Mouse (Mus musculus) MEL (cell line): Measurements from ENCODE around the gene Hsdl1. TPM values are rescaled to one million over a fixed set of nuclear protein-coding genes. Genes with fewer than 3 reads are reported as not detected.

ENCODE experiments used
- DNase-seq: peaks from one replicate; pipeline ENCODE4 v3.0.0; 2011; ENCODE audit warnings: low read depth, low spot score
- H3K27ac ChIP-seq: 2 replicates; pipeline ENCODE4 v1.5.1; 2012; ENCODE audit warnings: low read depth, mild to moderate bottlenecking, control low read depth, low read length, moderate library complexity; ENCODE audit not compliant: control insufficient read depth
- H3K27me3 ChIP-seq, 2 experiments: fragments of 150-350 bp in 1 of 2; sonication (generic) in 1 of 2; 2 replicates each; pipeline ENCODE4 v1.6.1; 2012; ENCODE audit warnings: low read length in 2 of 2, mild to moderate bottlenecking in 2 of 2, improper control_type of control experiment in 1 of 2, moderate library complexity in 1 of 2; ENCODE audit not compliant: insufficient read depth in 2 of 2, control insufficient read depth in 1 of 2
- H3K36me3 ChIP-seq, 2 experiments: 2 replicates each; pipeline ENCODE4 v1.6.1; 2012 to 2014; ENCODE audit warnings: low read length in 2 of 2, improper control_type of control experiment in 1 of 2, inconsistent platforms in 1 of 2, mild to moderate bottlenecking in 1 of 2; ENCODE audit not compliant: insufficient read depth in 2 of 2, control insufficient read depth in 1 of 2
- H3K4me1 ChIP-seq, 2 experiments: fragments of 150-350 bp in 1 of 2; sonication (generic) in 1 of 2; 2 replicates each; pipeline ENCODE4 v1.6.1; 2012; ENCODE audit warnings: low read length in 2 of 2, improper control_type of control experiment in 1 of 2, mild to moderate bottlenecking in 1 of 2; ENCODE audit not compliant: insufficient read depth in 2 of 2, control insufficient read depth in 1 of 2
- H3K4me3 ChIP-seq, 2 experiments: fragments of 150-350 bp in 1 of 2; sonication (generic) in 1 of 2; 2 replicates each; pipeline ENCODE4 v1.5.1; 2012; ENCODE audit warnings: low read depth in 2 of 2, low read length in 2 of 2, mild to moderate bottlenecking in 2 of 2, moderate library complexity in 2 of 2, control low read depth in 1 of 2, improper control_type of control experiment in 1 of 2; ENCODE audit not compliant: control insufficient read depth in 1 of 2, insufficient read depth in 1 of 2
- H3K79me2 ChIP-seq: 2 replicates; pipeline ENCODE4 v1.6.1; 2012; ENCODE audit warnings: mild to moderate bottlenecking, low read length, moderate library complexity; ENCODE audit not compliant: control insufficient read depth, poor library complexity, insufficient read depth
- H3K9ac ChIP-seq: 2 replicates; pipeline ENCODE4 v1.6.1; 2012; ENCODE audit warnings: low read depth, mild to moderate bottlenecking, control low read depth, low read length, moderate library complexity; ENCODE audit not compliant: control insufficient read depth, poor library complexity, severe bottlenecking
- H3K9me3 ChIP-seq: fragments of 150-350 bp; sonication (generic); replicated peaks from 2 replicates; pipeline ENCODE4 v1.6.1; 2012; ENCODE audit warnings: mild to moderate bottlenecking, low read length, improper control_type of control experiment, moderate library complexity; ENCODE audit not compliant: insufficient read depth
- CHD2 ChIP-seq: IDR thresholded peaks from 2 replicates; pipeline ENCODE4 v1.6.1; 2011; ENCODE audit warnings: low read length, improper control_type of control experiment
- EP300 ChIP-seq, 2 experiments: IDR thresholded peaks; 2 replicates each; pipeline ENCODE4 v1.6.1; 2011; ENCODE audit warnings: improper control_type of control experiment in 2 of 2, low read length in 2 of 2, low read depth in 1 of 2, mild to moderate bottlenecking in 1 of 2
- KAT2A ChIP-seq: conservative IDR thresholded peaks from 2 replicates; pipeline ENCODE4 v1.6.1; 2012; ENCODE audit warnings: low read depth, low read length, improper control_type of control experiment, inconsistent platforms
- MAFK ChIP-seq: IDR thresholded peaks from 2 replicates; pipeline ENCODE4 v1.6.1; 2011; ENCODE audit warnings: low read depth, mild to moderate bottlenecking, low read length, improper control_type of control experiment, borderline replicate concordance
- MAZ ChIP-seq: IDR thresholded peaks from 2 replicates; pipeline ENCODE4 v1.6.1; 2012; ENCODE audit warnings: low read depth, mild to moderate bottlenecking, inconsistent platforms, low read length, improper control_type of control experiment
- MEF2A ChIP-seq: IDR thresholded peaks from 2 replicates; pipeline ENCODE4 v1.6.1; 2014; ENCODE audit warnings: low read depth, mild to moderate bottlenecking, inconsistent platforms, low read length, improper control_type of control experiment; ENCODE audit not compliant: poor library complexity, insufficient replicate concordance, severe bottlenecking; ENCODE audit errors: extremely low read depth
- MXI1 ChIP-seq: IDR thresholded peaks from 2 replicates; pipeline ENCODE4 v1.6.1; 2011; ENCODE audit warnings: mild to moderate bottlenecking, low read depth, low read length, improper control_type of control experiment
- MYB ChIP-seq: IDR thresholded peaks from 2 replicates; pipeline ENCODE4 v1.6.1; 2011; ENCODE audit warnings: mild to moderate bottlenecking, low read depth, low read length, improper control_type of control experiment
- NELFE ChIP-seq: IDR thresholded peaks from 2 replicates; pipeline ENCODE4 v1.6.1; 2011; ENCODE audit warnings: low read depth, low read length, improper control_type of control experiment
- POLR2AphosphoS2 ChIP-seq: IDR thresholded peaks from 2 replicates; pipeline ENCODE4 v1.6.1; 2011; ENCODE audit warnings: low read length, improper control_type of control experiment
- POLR2AphosphoS5 ChIP-seq: IDR thresholded peaks from 2 replicates; pipeline ENCODE4 v1.6.1; 2012; ENCODE audit warnings: low read depth, borderline replicate concordance, mild to moderate bottlenecking, inconsistent platforms, low read length, moderate library complexity, mixed read lengths
- RAD21 ChIP-seq: IDR thresholded peaks from 2 replicates; pipeline ENCODE4 v1.6.1; 2011; ENCODE audit warnings: mild to moderate bottlenecking, low read depth, low read length, improper control_type of control experiment
- RCOR1 ChIP-seq: IDR thresholded peaks from 2 replicates; pipeline ENCODE4 v1.6.1; 2012; ENCODE audit warnings: low read depth, mild to moderate bottlenecking, inconsistent platforms, low read length, improper control_type of control experiment
- SIN3A ChIP-seq: IDR thresholded peaks from 2 replicates; pipeline ENCODE4 v1.6.1; 2012; ENCODE audit warnings: low read length, improper control_type of control experiment, inconsistent platforms
- UBTF ChIP-seq: IDR thresholded peaks from 2 replicates; pipeline ENCODE4 v1.6.1; 2012; ENCODE audit warnings: low read depth, mild to moderate bottlenecking, inconsistent platforms, low read length, improper control_type of control experiment, moderate library complexity, borderline replicate concordance; ENCODE audit not compliant: insufficient read depth
- USF2 ChIP-seq, 2 experiments: IDR thresholded peaks; 2 replicates each; pipeline ENCODE4 v1.6.1; 2011 to 2012; ENCODE audit warnings: improper control_type of control experiment in 2 of 2, low read length in 2 of 2, borderline replicate concordance in 1 of 2, inconsistent platforms in 1 of 2, low read depth in 1 of 2, mild to moderate bottlenecking in 1 of 2; ENCODE audit not compliant: insufficient read depth in 1 of 2
- ZKSCAN1 ChIP-seq: IDR thresholded peaks from 2 replicates; pipeline ENCODE4 v1.6.1; 2012; ENCODE audit warnings: low read depth, mild to moderate bottlenecking, inconsistent platforms, low read length, improper control_type of control experiment, moderate library complexity
- ZMIZ1 ChIP-seq: IDR thresholded peaks from 2 replicates; pipeline ENCODE4 v1.6.1; 2012; ENCODE audit warnings: low read depth, mild to moderate bottlenecking, inconsistent platforms, low read length, improper control_type of control experiment, moderate library complexity
- polyA plus RNA-seq, 2 experiments: library from polyadenylated mRNA; stranded (reverse) in 1 of 2; unstranded in 1 of 2; fragments of >175 nt in 1 of 2; fragments of >200 nt in 1 of 2; gene quantifications; 2 replicates each; pipeline versions ENCODE4 v1.2.1 to v1.2.4; 2012; ENCODE audit warnings: low replicate concordance in 2 of 2, low read depth in 1 of 2; ENCODE audit not compliant: insufficient read length in 2 of 2, insufficient read depth in 1 of 2, missing spikeins in 1 of 2
- total RNA-seq: library from RNA; depleted of rRNA; stranded (reverse); fragments of 300-350 nt; gene quantifications from 2 replicates; pipeline ENCODE4 v1.2.3, GENCODE M21; 2012

Gene Hsdl1
- total and polyA plus RNA-seq, 3 experiments = 29.4 to 46.3 (median 37.1) TPM

GRCm38 (mm10) chr8:119591456-119591855, 16.5 kb upstream of the Hsdl1 start:
- Histone ChIP-seq H3K9me3 (no peaks in the 10 kb centered on the region), H3K9ac (no peak overlapping the region), H3K27ac (no peak overlapping the region), H3K36me3 (no peaks in the 10 kb centered on the region), H3K4me3 (no peak overlapping the region), H3K79me2 (no peaks in the 10 kb centered on the region), H3K27me3 (no peaks in the 10 kb centered on the region), H3K4me1 (peaks cover 0 to 2% of the 10 kb centered on the region in 2 experiments; a peak in 1 of 4 replicates)
- no peak for TF ChIP-seq RAD21
- TF ChIP-seq MAZ = no peak
- DNase-seq = no peak

DNA sequence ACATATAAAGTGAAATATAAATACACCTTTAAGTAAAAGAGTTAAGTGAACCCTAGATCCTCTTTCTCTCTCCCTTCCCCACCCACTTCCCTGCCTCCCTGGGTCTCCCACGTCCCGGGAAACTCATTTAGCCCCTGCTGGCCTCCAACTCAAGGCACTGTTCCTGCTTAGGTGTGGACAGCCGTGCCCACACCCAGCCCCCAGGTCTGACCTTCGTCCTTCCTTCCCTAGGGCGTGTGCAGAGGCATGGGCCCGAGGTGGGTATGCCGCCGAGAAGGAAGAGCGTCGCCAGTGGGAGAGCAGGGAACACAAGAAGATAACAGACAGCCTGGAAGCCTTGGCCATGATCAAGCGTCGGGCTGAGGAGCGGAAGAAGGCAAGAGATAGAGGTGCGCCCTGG, 15.4 kb upstream of the Hsdl1 start:
- no peaks in the 10 kb centered on the region for H3K36me3 ChIP-seq
- no peak overlapping the region for H3K4me3 ChIP-seq
- H3K9me3 ChIP-seq = no peaks in the 10 kb centered on the region
- no peak overlapping the region for H3K27ac ChIP-seq
- no peak for DNase-seq
- no peak for TF ChIP-seq POLR2AphosphoS5
- TF ChIP-seq UBTF = no peak
- no peak for TF ChIP-seq ZMIZ1
- TF ChIP-seq MAZ = no peak
- TF ChIP-seq CHD2 = no peak
- no peak for TF ChIP-seq NELFE
- no peak for TF ChIP-seq EP300 (IDR thresholded peaks at IDR 0.05; ENCODE audit: low read depth in 1 of 2, low read length in 2 of 2)
- no peak for TF ChIP-seq SIN3A
- no peak for TF ChIP-seq POLR2AphosphoS2
- no peak for TF ChIP-seq MYB
- no peak for TF ChIP-seq RAD21
- TF ChIP-seq MAFK = no peak
- no peak for TF ChIP-seq MEF2A
- TF ChIP-seq KAT2A = no peak
- no peak for TF ChIP-seq RCOR1
- no peak for TF ChIP-seq USF2 (IDR thresholded peaks at IDR 0.05; ENCODE audit: borderline replicate concordance in 1 of 2, insufficient read depth in 1 of 2, low read depth in 1 of 2, low read length in 2 of 2)
- no peak for TF ChIP-seq MXI1
- no peak for TF ChIP-seq ZKSCAN1
- H3K4me1 ChIP-seq = peaks cover 0 to 6% of the 10 kb centered on the region in 2 experiments; a peak in 2 of 4 replicates
- no peaks in the 10 kb centered on the region for H3K79me2 ChIP-seq
- no peak overlapping the region for H3K9ac ChIP-seq
- H3K27me3 ChIP-seq = no peaks in the 10 kb centered on the region
